Mouse (Mus musculus): Measurements from ENCODE around the gene Apex1. TPM values are rescaled to one million over a fixed set of nuclear protein-coding genes. Genes with fewer than 3 reads are reported as not detected.
"Not testable (repeated sequence)": the region's sequence is repeated elsewhere in the genome, so short reads cannot be mapped to it uniquely, and the experiment has no call there.

Gene Apex1
- polyA plus RNA-seq, 1 experiment from 2014 or later, result 157 TPM

DNA sequence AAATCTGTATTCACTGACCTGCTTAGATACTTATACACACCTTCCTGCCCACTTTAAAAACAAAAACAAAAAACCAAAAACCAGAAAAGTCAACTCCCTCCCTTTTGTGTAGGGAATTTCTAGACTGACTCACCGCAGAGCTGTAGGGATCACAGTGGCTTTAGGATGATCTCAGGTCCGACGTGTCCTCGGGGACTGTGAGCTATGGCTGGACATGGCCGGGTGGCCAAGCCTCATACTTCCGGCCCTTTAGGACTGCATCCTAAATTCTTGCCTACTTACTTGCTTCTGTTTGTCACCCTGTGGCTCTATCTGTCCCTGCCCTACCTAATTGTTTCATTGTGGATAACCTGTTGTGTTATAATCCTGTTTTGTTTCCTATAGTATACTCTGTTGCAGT lies 32.0 kb downstream of the Apex1 start:
- H3K9me3 ChIP-seq (replicated peaks); H3K36me3 ChIP-seq; ATAC-seq (ENCODE audit: low FRiP score); H3K4me1 ChIP-seq; H3K27me3 ChIP-seq (replicated peaks); H3K4me3 ChIP-seq (replicated peaks); H3K27ac ChIP-seq (replicated peaks); H3K9ac ChIP-seq (replicated peaks): not testable (repeated sequence)
- H3K4me2 ChIP-seq, result peak overlapping the region; percentile 42; the same call in 1 of the 2 replicates
- 80% methylated on average over 6 of the region's 6 CpGs for WGBS

DNA sequence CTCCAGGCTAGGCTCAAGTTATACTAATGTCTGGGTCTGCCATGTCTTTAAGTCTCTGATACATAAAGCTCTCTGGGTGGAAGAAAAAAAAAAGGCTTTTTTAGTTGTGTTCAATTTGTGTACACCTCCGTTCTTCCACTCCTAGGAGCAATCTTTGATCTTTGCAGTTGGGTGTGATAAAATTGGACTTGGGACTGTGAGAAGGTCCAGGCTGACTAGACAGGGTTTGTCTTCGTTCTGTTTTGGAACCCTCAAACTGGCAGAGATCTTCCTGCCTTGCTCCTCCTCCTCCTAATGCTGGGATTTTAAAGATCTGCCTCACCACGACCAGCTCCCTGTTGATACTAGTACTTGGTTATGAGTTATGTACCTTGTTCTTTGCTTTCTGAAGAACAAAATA lies 32.4 kb downstream of the Apex1 start:
- not testable (repeated sequence) for H3K9ac ChIP-seq (replicated peaks); H3K36me3 ChIP-seq; H3K4me3 ChIP-seq (replicated peaks); ATAC-seq (ENCODE audit: low FRiP score); H3K4me1 ChIP-seq; H3K27ac ChIP-seq (replicated peaks); H3K9me3 ChIP-seq (replicated peaks); H3K27me3 ChIP-seq (replicated peaks); H3K4me2 ChIP-seq
- WGBS, result 77% methylated on average over 3 of the region's 3 CpGs

DNA sequence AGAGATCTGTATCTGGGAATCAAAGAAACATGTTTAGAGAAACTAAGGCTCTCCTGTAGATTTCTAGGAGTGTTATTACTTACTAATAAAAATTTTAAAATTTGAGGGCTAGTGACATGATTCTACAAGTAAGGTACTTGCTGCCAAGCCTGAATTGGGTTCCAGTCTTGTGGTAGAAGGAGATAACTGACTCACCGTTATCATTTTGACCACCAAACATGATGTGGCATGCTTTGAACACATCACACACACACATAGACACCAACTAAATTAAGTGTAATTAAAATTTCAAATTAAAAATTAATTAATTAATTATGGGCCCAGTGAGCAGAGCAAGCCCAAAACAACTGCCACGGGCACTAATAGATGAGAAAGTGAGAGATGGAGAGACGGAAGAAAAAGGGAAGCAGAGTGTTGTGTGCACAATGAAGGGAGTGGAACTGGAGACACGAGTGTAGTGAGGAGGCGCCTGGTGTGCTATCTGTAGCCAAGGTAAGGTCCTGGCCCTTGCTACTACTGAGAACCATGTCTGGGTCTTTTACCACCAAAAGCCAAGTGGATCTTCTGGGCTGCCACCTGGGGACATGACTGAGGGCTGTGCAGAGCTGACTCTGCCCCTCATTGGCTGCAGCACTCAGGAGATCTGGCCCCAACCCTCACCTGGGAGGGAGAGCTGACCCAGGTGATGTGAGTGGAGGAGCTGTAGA lies 33.7 kb downstream of the Apex1 start:
- not testable (repeated sequence) for H3K9ac ChIP-seq (replicated peaks); H3K4me3 ChIP-seq (replicated peaks); ATAC-seq (ENCODE audit: low FRiP score); H3K36me3 ChIP-seq; H3K9me3 ChIP-seq (replicated peaks); H3K4me1 ChIP-seq; H3K4me2 ChIP-seq; H3K27ac ChIP-seq (replicated peaks); H3K27me3 ChIP-seq (replicated peaks)
- 96% methylated on average over 5 of the region's 5 CpGs for WGBS

DNA sequence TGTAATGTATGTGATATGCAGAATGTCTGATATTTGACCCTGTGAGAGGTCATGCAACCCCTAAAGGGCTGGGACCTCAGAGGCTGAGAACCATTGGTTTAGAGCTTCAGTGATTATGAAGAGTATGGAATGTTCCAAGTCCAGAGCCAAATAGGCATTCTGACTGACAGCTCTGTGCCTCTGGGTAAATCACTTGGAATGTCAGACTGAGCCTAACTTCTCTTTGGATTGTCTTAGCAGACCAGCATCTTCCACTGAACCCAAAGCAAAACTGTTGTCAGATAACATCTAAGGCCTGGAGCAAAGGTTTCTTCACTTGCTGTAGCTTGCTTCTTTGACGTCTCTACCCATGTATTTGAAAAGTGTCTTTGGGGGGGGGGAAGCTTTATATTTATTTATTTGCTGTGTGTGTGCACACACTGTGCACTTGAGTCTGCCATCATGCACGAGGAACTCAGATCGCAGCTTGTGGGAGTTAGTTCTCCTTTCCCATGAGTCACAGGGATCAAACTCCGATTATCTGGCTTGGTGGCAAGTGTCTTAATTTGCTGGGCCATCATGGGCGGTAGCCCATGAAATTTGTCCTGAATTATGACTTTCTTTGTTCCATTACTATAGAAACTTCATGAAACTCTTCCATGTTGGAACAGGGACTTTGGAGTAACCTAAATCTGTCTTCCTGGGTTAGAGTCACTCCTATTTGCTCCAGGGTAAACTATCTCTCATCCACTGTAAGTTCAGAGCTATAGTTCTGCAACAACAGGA lies 43.6 kb downstream of the Apex1 start:
- no peak for ATAC-seq (ENCODE audit: low FRiP score)
- no peaks in the 10 kb centered on the region for H3K4me1 ChIP-seq
- no peak overlapping the region for H3K9ac ChIP-seq (replicated peaks)
- 65% methylated on average over 5 of the region's 5 CpGs for WGBS
- H3K27me3 ChIP-seq (replicated peaks), result no peaks in the 10 kb centered on the region
- H3K4me3 ChIP-seq (replicated peaks), result no peak overlapping the region
- no peak overlapping the region for H3K27ac ChIP-seq (replicated peaks)
- no peak overlapping the region for H3K4me2 ChIP-seq
- H3K9me3 ChIP-seq (replicated peaks), result no peaks in the 10 kb centered on the region
- no peaks in the 10 kb centered on the region for H3K36me3 ChIP-seq

DNA sequence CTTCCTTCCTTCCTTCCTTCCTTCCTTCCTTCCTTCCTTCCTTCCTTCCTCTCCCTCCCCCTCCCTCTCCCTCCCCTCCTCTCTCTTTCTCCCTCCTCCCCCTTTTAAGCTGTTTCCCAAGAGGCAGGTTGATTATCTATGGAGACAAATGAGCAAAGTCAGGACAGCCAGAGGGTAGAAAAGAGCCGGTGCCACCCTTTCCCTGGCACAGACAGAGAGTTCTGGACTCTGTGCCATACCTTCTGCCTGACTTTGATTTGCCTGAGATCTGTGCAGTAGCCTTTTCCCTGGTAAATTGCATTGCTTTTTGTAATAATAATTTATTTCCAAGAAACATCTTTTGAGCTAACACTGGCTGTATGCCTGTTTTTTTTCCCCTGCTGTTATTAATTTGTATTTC lies 44.3 kb downstream of the Apex1 start:
- no peaks in the 10 kb centered on the region for H3K4me1 ChIP-seq
- H3K4me2 ChIP-seq, result peak overlapping the region; percentile 25
- H3K9ac ChIP-seq (replicated peaks), result no peak overlapping the region
- no peak overlapping the region for H3K4me3 ChIP-seq (replicated peaks)
- H3K9me3 ChIP-seq (replicated peaks), result no peaks in the 10 kb centered on the region
- H3K36me3 ChIP-seq, result no peaks in the 10 kb centered on the region
- no peaks in the 10 kb centered on the region for H3K27me3 ChIP-seq (replicated peaks)
- H3K27ac ChIP-seq (replicated peaks), result no peak overlapping the region
- 10% methylated on average over 1 of the region's 1 CpGs for WGBS
- peak; percentile 45; the same call in 1 of the 2 replicates for ATAC-seq (ENCODE audit: low FRiP score)

DNA sequence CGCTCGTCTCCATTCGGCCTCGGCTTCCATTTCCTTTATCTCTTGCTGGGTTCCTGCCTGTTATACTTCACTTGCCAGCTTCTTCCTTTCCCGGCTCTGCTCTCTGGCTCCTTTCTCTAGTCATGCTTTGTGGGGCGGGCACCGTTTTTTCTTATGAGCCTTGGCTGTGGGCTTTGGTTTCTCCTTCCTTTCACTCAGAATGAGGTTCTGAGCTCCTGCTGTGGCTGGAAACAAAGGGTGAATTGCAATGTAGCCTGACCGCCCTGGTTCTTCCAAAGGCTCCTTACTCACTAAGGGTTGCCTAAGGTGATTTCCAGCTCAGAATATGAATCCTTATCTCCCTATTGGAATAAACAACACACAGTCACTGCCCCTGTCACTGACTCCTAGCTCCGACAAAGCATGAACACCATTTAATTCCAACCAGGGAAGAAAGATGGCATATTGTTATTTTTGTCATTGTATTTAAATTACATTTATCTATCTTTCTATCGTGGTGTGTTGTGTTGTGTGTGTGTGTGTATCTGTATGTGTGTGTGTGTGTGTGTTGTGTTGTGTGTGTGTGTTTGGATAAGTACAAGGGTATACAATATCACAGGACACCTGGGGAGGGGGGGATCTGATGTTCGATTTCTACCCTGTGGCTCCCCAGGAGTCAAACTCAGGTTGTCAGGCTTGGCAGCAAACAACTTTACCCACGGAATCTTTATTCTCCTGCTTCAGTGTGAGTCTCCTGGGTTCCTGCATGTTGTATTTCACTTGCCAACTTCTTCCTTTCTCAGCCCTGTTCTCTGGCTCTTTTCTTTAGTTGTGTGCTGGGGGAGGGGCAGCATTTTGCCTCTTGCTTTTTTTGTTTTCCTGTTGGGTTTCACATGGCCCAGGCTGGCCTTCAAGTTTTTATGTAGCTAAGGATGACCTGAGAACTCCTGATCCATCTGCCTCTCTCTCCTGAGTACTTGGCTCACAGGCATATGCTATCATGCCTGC lies 45.1 kb downstream of the Apex1 start:
- Histone ChIP-seq H3K36me3 (no peaks in the 10 kb centered on the region), H3K27me3 (replicated peaks) (no peaks in the 10 kb centered on the region), H3K9me3 (replicated peaks) (no peaks in the 10 kb centered on the region), H3K9ac (replicated peaks) (no peak overlapping the region), H3K4me2 (peak overlapping the region; percentile 25), H3K4me3 (replicated peaks) (no peak overlapping the region), H3K4me1 (no peaks in the 10 kb centered on the region), H3K27ac (replicated peaks) (0 out of 2 replicates have a peak overlapping the region, but pooled peaks have one; percentile 51)
- WGBS, result 12% methylated on average over 12 of the region's 12 CpGs
- ATAC-seq (ENCODE audit: low FRiP score), result peak; percentile 65; the same call in 1 of the 2 replicates

DNA sequence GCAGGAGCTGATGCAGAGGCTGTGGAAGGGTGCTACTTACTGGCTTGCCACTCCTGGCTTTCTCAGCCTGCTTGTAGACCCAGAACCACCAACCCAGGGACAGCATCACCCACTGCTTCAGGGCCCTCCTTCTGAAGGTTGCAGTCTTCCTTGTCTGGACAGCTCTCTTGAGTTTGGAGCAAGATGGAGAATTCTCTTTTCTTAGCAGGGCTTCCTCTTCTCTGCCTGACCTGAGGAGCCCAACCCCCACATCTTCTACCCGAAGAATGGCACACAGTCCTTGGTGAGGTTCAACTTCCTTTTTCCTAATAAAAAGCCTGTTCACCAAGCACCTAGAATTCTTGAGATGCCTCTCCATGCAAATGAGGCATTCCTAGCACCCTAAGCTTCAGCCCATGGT lies 46.1 kb downstream of the Apex1 start:
- no peaks in the 10 kb centered on the region for H3K4me1 ChIP-seq
- H3K36me3 ChIP-seq, result no peaks in the 10 kb centered on the region
- H3K9ac ChIP-seq (replicated peaks), result no peak overlapping the region
- no peak overlapping the region for H3K4me3 ChIP-seq (replicated peaks)
- no peak overlapping the region for H3K4me2 ChIP-seq
- no peak overlapping the region for H3K27ac ChIP-seq (replicated peaks)
- no peak for ATAC-seq (ENCODE audit: low FRiP score)
- H3K9me3 ChIP-seq (replicated peaks), result no peaks in the 10 kb centered on the region
- WGBS, result 81% methylated on average over 1 of the region's 1 CpGs
- no peaks in the 10 kb centered on the region for H3K27me3 ChIP-seq (replicated peaks)

DNA sequence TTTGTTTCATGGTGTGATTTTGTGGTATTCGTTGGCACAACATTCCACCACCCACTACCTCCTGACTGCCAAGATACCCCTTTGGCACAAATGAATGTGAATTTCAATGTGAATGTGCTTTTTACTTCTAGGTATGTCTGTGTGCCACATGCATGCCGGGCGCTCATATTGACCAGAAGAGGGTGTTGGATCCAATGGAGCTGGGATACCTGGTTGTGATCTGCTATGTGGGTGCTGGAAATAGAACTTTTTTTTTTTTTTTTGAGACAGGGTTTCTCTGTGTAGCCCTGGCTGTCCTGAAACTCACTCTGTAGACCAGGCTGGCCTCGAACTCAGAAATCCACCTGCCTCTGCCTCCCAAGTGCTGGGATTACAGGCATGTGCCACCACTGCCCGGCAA lies 48.3 kb downstream of the Apex1 start:
- not testable (repeated sequence) for H3K27me3 ChIP-seq (replicated peaks); ATAC-seq (ENCODE audit: low FRiP score); H3K4me1 ChIP-seq; H3K9me3 ChIP-seq (replicated peaks); H3K36me3 ChIP-seq; H3K9ac ChIP-seq (replicated peaks); H3K4me3 ChIP-seq (replicated peaks); H3K4me2 ChIP-seq; H3K27ac ChIP-seq (replicated peaks)
- 94% methylated on average over 5 of the region's 5 CpGs for WGBS

DNA sequence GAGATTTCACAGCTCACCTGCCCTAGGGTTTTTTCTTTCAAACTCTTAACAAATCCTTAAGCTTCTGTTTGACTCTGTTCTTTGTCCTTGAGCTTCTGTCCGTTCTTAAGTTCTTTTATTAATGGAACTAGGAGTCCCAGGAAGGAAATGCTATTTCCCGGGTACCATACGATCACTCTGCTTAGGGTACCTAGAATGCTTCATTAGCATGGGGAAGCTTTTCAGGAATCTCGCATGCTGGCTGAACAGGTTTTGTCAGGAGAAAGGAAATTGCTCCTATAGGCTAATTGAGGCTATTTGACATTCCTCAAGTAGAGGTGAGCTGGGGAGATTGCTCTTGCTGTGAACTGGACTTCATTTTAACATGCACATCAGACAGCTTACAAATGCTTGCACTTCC lies 48.9 kb downstream of the Apex1 start:
- WGBS, result 42% methylated on average over 4 of the region's 4 CpGs
- no peaks in the 10 kb centered on the region for H3K4me1 ChIP-seq

DNA sequence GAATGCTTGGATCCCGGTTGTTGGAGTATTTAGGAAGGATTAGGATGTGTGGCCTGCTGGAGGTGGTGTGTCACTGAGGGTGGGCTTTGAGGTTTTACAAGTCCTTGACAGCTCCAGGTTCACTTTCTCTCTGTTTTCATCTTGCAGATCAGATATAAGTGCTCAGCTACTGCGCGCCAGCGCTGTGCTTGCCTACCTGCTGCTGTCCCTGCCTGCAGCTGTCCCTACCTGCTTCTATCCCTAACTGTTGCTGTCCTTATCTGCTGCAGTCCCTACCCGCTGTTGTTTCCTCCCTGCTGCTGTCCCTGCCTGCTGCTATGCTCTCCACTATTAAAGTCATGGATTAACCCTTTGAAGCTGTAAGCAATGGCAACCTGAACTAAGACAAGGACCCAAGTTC lies 50.2 kb downstream of the Apex1 start:
- ATAC-seq (ENCODE audit: low FRiP score), result no peak
- Histone ChIP-seq H3K4me2 (no peak overlapping the region), H3K4me1 (no peaks in the 10 kb centered on the region), H3K36me3 (no peaks in the 10 kb centered on the region), H3K9ac (replicated peaks) (no peak overlapping the region), H3K27me3 (replicated peaks) (no peaks in the 10 kb centered on the region), H3K27ac (replicated peaks) (no peak overlapping the region), H3K9me3 (replicated peaks) (no peaks in the 10 kb centered on the region), H3K4me3 (replicated peaks) (no peak overlapping the region)
- 70% methylated on average over 5 of the region's 5 CpGs for WGBS

More for the DNA sequence above, 48.9 kb downstream of the Apex1 start:
- ATAC-seq (ENCODE audit: low FRiP score), result no peak
- Histone ChIP-seq H3K27ac (replicated peaks) (no peak overlapping the region), H3K36me3 (no peaks in the 10 kb centered on the region), H3K4me2 (no peak overlapping the region), H3K9ac (replicated peaks) (no peak overlapping the region), H3K27me3 (replicated peaks) (no peaks in the 10 kb centered on the region), H3K4me3 (replicated peaks) (no peak overlapping the region), H3K9me3 (replicated peaks) (no peaks in the 10 kb centered on the region)

DNA sequence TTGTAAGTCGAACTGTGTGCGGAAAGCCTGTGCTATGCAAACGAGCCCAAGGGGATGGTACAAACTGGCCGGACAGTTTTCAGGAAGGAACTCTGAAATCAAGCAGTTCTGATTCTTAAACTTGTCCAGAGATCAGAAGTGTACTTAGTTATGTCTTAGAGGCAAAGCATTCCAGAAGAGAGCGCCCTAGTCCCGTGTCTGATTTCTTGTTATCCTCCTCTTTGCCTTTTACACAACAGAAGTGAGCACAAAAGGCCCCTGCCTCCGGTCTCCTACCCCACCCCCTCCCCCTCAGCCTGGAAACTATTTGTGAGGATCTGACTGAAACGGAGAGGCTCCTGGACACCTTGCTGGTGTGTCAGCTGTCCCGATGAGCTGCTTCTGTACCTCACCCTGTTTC lies 51.9 kb downstream of the Apex1 start:
- Histone ChIP-seq H3K9ac (replicated peaks) (no peak overlapping the region), H3K27me3 (replicated peaks) (no peaks in the 10 kb centered on the region), H3K4me1 (no peaks in the 10 kb centered on the region), H3K36me3 (no peaks in the 10 kb centered on the region), H3K27ac (replicated peaks) (no peak overlapping the region), H3K4me2 (no peak overlapping the region), H3K9me3 (replicated peaks) (no peaks in the 10 kb centered on the region), H3K4me3 (replicated peaks) (no peak overlapping the region)
- ATAC-seq (ENCODE audit: low FRiP score), result no peak
- 17% methylated on average over 9 of the region's 9 CpGs for WGBS
